Mouse (Mus musculus) spleen, adult 2 months (tissue): ENCODE measurements around the gene Fam185a.

Experiments used
- CTCF ChIP-seq: fragments of 200-500 bp; IDR thresholded peaks from 2 replicates; pipeline ENCODE4 v1.5.1; 2011; ENCODE audit warnings: mild to moderate bottlenecking, inconsistent platforms; ENCODE audit not compliant: insufficient read depth, insufficient read length, insufficient replicate concordance; ENCODE audit errors: extremely low read depth
- POLR2A ChIP-seq: fragments of 200-500 bp; IDR thresholded peaks from 2 replicates; pipeline ENCODE4 v1.6.1; 2011; ENCODE audit warnings: low read depth, low read length, inconsistent platforms

DNA sequence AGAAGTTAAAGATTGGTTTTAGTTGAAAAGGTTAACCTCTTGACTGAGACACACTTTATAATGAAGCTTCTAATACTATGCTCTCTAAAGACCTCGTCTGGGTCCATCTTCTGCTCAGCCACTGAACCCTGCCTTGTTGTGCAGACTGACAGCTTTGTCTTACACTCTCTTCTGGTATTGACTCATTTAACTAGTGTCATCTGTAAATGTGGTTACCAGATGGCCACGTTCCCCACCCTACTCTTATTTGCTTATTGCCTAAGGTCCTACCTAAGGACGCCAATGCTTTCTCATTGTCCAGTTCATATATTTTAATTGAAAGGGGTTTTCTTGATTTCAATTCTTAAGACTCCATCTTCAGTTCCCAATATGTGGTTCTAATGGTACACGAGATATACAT is 35.9 kb upstream of the Fam185a start:
- no peak for TF ChIP-seq CTCF
- TF ChIP-seq POLR2A = no peak
